Mouse (Mus musculus): ENCODE measurements around the gene Sphk2. TPM values are rescaled to one million over a fixed set of nuclear protein-coding genes. Genes with fewer than 3 reads are reported as not detected.

The Sphk2 gene
- polyA plus RNA-seq, 1 experiment from 2014 or later: 16.7 TPM

DNA sequence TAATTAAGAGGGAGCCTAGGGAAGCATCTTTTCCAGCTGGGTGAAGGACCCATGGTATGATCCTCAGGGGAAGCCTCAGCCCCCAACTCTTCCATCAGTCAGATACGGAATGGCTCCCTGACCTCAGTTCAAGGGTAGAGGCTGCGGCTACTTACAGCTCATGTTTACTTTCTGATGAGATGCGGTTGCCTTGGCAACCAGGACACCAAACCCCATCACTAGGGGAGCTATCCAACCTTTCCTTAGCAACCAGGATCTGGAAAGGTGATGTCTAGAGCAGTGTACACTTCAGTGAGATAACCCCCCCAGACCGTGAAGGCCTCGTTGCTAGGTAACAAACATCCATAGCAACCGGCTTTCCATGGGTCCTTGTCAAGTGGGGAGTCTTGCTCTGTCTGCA lies 8.8 kb downstream of the Sphk2 start:
- Histone ChIP-seq H3K4me3 (replicated peaks; ENCODE audit: low read length) (no peak overlapping the region), H3K9ac (no peak overlapping the region), H3K9me3 (ENCODE audit: control insufficient read depth, low read length) (no peaks in the 10 kb centered on the region), H3K4me2 (replicated peaks) (0 out of 2 replicates have a peak overlapping the region, but pooled peaks have one; percentile 13), H3K4me1 (replicated peaks; ENCODE audit: control insufficient read depth, insufficient read depth, low read length) (peaks cover 50% of the 10 kb centered on the region), H3K36me3 (replicated peaks; ENCODE audit: control insufficient read depth, insufficient read depth) (peaks cover 38% of the 10 kb centered on the region), H3K27ac (peak overlapping the region; percentile 43; the same call in 1 of the 2 replicates), H3K27me3 (ENCODE audit: control insufficient read depth, insufficient read depth, low read length) (no peaks in the 10 kb centered on the region)
- DNase-seq (ENCODE audit: low spot score): peak; percentile 63
- ATAC-seq (ENCODE audit: low FRiP score): no peak
- WGBS: 23% methylated on average over 6 of the region's 6 CpGs

DNA sequence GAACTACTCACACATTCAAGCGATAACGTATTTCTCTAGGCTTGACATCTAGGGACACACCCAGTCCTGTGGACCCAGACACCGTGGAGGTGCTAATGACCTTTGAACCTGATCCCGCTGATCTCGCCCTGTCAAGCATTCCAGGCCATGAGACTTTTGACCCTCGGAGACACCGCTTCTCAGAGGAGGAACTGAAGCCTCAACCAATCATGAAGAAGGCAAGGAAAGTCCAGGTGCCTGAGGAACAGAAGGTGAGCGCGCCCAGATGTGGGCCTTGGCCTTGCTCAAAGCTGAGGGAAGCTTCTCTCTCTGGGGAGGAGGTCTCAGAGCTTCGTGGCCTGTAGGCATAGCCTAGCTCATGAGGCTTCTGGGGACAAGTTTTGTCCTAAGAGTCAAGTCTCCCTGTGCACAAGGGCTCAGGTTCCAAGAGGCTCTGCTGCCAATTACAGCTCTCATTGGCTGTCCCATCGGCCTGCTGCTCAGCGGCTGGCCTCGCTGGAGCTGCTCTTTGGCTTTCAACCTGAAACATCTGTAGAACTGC lies 9.5 kb downstream of the Sphk2 start:
- no peak overlapping the region for H3K4me3 ChIP-seq (replicated peaks; ENCODE audit: low read length)
- H3K9ac ChIP-seq: no peak overlapping the region
- H3K36me3 ChIP-seq (replicated peaks; ENCODE audit: control insufficient read depth, insufficient read depth): peaks cover 36% of the 10 kb centered on the region
- DNase-seq (ENCODE audit: low spot score) (no peak), ATAC-seq (ENCODE audit: low FRiP score) (no peak)
- peak overlapping the region; percentile 43; the same call in 1 of the 2 replicates for H3K27ac ChIP-seq
- WGBS: 58% methylated on average over 13 of the region's 13 CpGs
- no peaks in the 10 kb centered on the region for H3K9me3 ChIP-seq (ENCODE audit: control insufficient read depth, low read length)
- H3K4me2 ChIP-seq (replicated peaks): peak overlapping the region; percentile 94; the same call in 1 of the 2 replicates
- no peaks in the 10 kb centered on the region for H3K27me3 ChIP-seq (ENCODE audit: control insufficient read depth, insufficient read depth, low read length)
- peaks cover 56% of the 10 kb centered on the region for H3K4me1 ChIP-seq (replicated peaks; ENCODE audit: control insufficient read depth, insufficient read depth, low read length)

DNA sequence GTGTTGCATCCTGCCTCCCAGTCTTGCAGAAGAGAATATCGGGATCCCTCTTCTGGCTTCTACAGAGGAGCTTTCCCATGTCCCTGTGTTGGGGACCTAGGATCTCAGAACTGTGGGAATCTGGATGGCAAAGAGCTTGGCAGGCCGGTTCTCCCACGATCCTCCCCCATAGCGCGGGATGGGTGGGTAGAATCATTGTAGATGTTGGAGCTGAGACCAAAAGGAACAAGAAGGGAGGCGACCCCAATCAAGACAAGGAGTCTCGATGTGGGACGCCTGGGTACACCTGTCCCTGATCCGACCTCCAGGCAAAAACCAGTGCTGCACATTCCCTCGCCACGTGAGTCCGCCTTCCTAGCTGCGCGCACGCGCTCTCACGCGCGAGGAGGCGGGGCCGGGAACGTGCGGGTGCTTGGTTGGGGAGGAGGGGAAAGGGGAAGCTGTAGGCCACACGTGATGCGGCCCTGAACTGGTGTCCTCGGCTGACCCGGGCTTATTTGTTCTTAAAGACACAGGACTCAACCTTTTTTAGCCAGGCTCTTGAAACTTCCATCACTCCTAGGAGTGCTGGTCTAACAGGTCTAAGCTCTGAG lies 10.3 kb downstream of the Sphk2 start:
- Histone ChIP-seq H3K9ac (peak overlapping the region; percentile 6; the same call in 1 of the 2 replicates), H3K27me3 (ENCODE audit: control insufficient read depth, insufficient read depth, low read length) (no peaks in the 10 kb centered on the region)

DNA sequence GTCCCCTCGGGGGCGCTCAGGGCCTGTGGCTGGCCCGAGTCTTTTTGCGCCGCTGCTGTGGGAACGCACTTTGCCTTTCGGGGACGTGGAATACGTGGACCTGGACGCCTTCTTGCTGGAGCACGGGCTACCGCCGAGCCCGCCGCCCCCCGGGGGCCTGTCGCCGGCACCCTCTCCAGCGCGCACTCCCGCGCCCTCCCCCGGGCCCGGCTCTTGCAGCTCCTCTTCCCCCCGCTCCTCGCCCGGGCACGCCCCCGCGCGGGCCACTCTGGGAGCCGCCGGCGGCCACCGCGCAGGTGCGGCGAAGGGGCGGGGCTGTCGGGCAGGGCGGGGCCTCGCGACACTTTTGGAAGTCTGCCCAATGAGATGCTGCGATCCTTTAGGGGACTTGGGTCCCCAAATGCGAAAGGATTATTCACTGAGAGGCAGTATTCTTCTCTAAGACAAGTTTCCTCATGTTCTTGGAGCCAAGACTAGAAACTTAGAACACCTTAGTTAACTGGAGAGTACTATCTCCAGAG lies 11.0 kb downstream of the Sphk2 start:
- H3K9ac ChIP-seq: peak overlapping the region; percentile 69
- peak overlapping the region; percentile 34 for H3K27ac ChIP-seq
- H3K4me1 ChIP-seq (replicated peaks; ENCODE audit: control insufficient read depth, insufficient read depth, low read length): peaks cover 59% of the 10 kb centered on the region
- no peaks in the 10 kb centered on the region for H3K9me3 ChIP-seq (ENCODE audit: control insufficient read depth, low read length)
- peak overlapping the region; percentile 52 for H3K4me3 ChIP-seq (replicated peaks; ENCODE audit: low read length)
- ATAC-seq (ENCODE audit: low FRiP score) (no peak), DNase-seq (ENCODE audit: low spot score) (peak; percentile 73)
- H3K27me3 ChIP-seq (ENCODE audit: control insufficient read depth, insufficient read depth, low read length): no peaks in the 10 kb centered on the region
- peak overlapping the region; percentile 94 for H3K4me2 ChIP-seq (replicated peaks)
- 0% methylated on average over 41 of the region's 45 CpGs for WGBS
- peaks cover 21% of the 10 kb centered on the region for H3K36me3 ChIP-seq (replicated peaks; ENCODE audit: control insufficient read depth, insufficient read depth)

More for the DNA sequence above, 10.3 kb downstream of the Sphk2 start:
- Histone ChIP-seq H3K4me1 (replicated peaks; ENCODE audit: control insufficient read depth, insufficient read depth, low read length) (peaks cover 59% of the 10 kb centered on the region), H3K27ac (peak overlapping the region; percentile 34), H3K4me2 (replicated peaks) (peak overlapping the region; percentile 94), H3K36me3 (replicated peaks; ENCODE audit: control insufficient read depth, insufficient read depth) (peaks cover 28% of the 10 kb centered on the region), H3K4me3 (replicated peaks; ENCODE audit: low read length) (peak overlapping the region; percentile 52), H3K9me3 (ENCODE audit: control insufficient read depth, low read length) (no peaks in the 10 kb centered on the region)
- DNase-seq (ENCODE audit: low spot score) (peak; percentile 82), ATAC-seq (ENCODE audit: low FRiP score) (no peak; the same call in 1 of the 2 replicates)
- whole genome bisulfite sequencing: under 1% methylated on average over 27 of the region's 27 CpGs

DNA sequence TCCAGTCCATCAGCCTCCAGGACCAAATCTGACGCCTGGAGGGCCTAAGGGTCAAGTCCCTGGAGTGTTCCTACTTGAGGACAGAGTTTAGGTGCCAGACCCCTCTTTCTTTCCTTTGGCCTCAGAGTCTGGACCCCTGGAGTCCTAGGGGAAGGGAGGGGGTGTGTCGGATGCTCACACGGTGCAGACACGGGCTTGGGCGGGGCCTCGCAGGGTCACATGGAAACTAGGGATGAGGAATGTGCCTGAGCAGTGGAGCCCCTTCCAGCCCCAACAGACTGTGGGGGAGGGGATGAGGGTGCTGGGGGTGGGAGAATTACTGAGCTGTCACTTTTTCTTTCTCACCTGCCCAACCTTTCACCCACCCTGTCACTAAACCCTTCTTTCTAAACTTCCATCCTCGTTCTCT lies 11.9 kb downstream of the Sphk2 start:
- 0% methylated on average over 7 of the region's 7 CpGs for WGBS
- Histone ChIP-seq H3K4me3 (replicated peaks; ENCODE audit: low read length) (peak overlapping the region; percentile 52), H3K9ac (peak overlapping the region; percentile 69), H3K27ac (no peak overlapping the region), H3K27me3 (ENCODE audit: control insufficient read depth, insufficient read depth, low read length) (no peaks in the 10 kb centered on the region), H3K9me3 (ENCODE audit: control insufficient read depth, low read length) (no peaks in the 10 kb centered on the region), H3K36me3 (replicated peaks; ENCODE audit: control insufficient read depth, insufficient read depth) (peaks cover 12% of the 10 kb centered on the region), H3K4me2 (replicated peaks) (peak overlapping the region; percentile 94), H3K4me1 (replicated peaks; ENCODE audit: control insufficient read depth, insufficient read depth, low read length) (peaks cover 68% of the 10 kb centered on the region)
- ATAC-seq (ENCODE audit: low FRiP score): no peak
- DNase-seq (ENCODE audit: low spot score): no peak

DNA sequence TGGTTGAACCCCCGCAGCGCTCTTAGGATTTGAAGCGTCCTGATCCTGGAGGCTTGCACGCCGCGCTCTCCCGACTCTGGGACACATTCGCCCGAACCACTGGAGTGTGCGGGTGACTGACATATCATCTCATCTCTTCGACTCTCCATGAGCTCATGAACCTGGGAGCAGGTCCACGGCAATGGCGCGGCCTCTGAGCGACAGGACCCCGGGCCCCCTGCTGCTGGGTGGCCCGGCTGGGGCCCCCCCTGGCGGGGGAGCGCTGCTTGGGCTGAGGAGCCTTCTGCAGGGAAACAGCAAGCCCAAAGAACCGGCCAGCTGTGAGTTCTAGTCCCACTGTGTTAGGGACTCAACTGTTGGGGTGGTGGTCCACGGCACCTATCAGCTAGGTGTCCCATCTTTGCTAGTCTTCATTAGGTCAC lies 12.3 kb downstream of the Sphk2 start:
- 0% methylated on average over 21 of the region's 21 CpGs for WGBS

DNA sequence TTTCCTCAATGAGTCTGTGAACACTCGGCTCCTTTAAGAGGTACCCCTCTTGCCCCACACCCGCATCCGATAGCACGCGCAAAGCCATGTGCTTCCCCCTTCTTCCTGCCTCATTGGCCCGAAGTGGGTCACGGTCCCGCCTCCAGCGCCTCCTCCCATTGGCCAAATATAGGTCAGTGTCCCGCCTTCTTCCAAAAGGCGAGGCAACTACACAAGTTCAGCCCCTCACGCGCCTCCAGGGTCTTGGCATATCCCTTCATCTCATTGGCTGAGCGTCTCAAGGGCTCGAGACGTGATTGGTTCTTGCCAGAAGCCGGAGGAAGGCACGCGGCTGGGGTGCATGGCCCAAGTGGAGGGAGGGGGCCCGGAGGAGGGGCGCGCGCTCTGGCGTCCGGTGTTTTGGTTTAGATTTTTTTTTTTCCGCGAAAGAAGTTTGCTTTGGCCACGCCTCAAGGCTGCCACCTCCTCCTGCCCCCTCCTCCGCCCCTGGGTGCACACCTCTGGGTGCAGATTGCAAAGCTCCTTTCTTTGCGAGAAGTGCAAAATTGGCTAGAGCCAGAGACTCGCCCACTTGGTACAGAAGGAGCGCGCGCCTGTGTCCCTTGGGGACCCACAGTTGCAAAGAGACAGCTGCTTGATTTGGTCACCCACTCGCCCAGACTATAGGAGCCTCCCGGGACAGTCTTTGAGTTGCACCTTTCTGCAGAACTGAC lies 12.9 kb downstream of the Sphk2 start, which contains the start of gene Dbp:
Dbp (plus strand) TSS at position 359 of the 713 bp plus-strand sequence.
- peak within 1 kb of the TSS; percentile 52 for H3K4me3 ChIP-seq (replicated peaks; ENCODE audit: low read length)
- ATAC-seq (ENCODE audit: low FRiP score) (peak; percentile 88), DNase-seq (ENCODE audit: low spot score) (peak; percentile 97)
- H3K9ac ChIP-seq: peak within 1 kb of the TSS; percentile 53
- peak within 1 kb of the TSS; percentile 81 for H3K27ac ChIP-seq
- peak within 1 kb of the TSS; percentile 94 for H3K4me2 ChIP-seq (replicated peaks)
- WGBS: under 1% methylated on average over 36 of the region's 36 CpGs
- no peaks in the 10 kb centered on the region for H3K9me3 ChIP-seq (ENCODE audit: control insufficient read depth, low read length)
- 0 out of 2 replicates have a peak, but pooled peaks cover 2% of the 10 kb centered on the region for H3K36me3 ChIP-seq (replicated peaks; ENCODE audit: control insufficient read depth, insufficient read depth)
- H3K27me3 ChIP-seq (ENCODE audit: control insufficient read depth, insufficient read depth, low read length): no peaks in the 10 kb centered on the region
- H3K4me1 ChIP-seq (replicated peaks; ENCODE audit: control insufficient read depth, insufficient read depth, low read length): peaks cover 65% of the 10 kb centered on the region

More for the DNA sequence above, 12.3 kb downstream of the Sphk2 start:
- DNase-seq (ENCODE audit: low spot score) (no peak), ATAC-seq (ENCODE audit: low FRiP score) (no peak)
- H3K4me3 ChIP-seq (replicated peaks; ENCODE audit: low read length): peak overlapping the region; percentile 52
- peak overlapping the region; percentile 94 for H3K4me2 ChIP-seq (replicated peaks)
- peaks cover 68% of the 10 kb centered on the region for H3K4me1 ChIP-seq (replicated peaks; ENCODE audit: control insufficient read depth, insufficient read depth, low read length)
- no peaks in the 10 kb centered on the region for H3K27me3 ChIP-seq (ENCODE audit: control insufficient read depth, insufficient read depth, low read length)
- peaks cover 8% of the 10 kb centered on the region for H3K36me3 ChIP-seq (replicated peaks; ENCODE audit: control insufficient read depth, insufficient read depth)
- H3K9ac ChIP-seq: peak overlapping the region; percentile 44
- peak overlapping the region; percentile 15; the same call in 1 of the 2 replicates for H3K27ac ChIP-seq
- H3K9me3 ChIP-seq (ENCODE audit: control insufficient read depth, low read length): no peaks in the 10 kb centered on the region

DNA sequence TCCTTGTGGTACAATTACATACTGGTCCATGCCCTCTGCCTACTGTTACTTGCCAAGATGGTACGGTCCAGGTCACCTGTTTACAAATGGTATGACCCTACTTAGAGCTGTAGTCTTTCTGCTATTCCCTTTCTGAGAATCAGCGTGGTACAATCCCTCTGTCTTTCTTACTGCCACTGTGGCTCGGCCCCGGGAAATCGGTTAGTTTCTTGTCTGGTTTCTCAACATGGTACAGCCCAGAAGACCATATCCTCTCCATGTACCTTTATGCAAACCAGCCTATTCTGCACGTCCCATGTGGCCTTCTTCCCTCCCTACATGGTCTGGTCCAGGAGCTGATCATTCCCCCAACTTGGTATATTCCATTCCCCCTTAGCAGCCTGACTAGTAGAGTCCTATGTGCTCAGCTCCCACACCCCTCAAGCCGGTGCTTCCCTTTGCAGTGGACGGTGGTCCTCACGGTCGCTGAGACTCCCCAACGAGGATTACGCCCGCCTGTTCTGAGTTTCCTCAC lies 13.7 kb downstream of the Sphk2 start:
- Histone ChIP-seq H3K27ac (peak overlapping the region; percentile 81), H3K9me3 (ENCODE audit: control insufficient read depth, low read length) (no peaks in the 10 kb centered on the region), H3K27me3 (ENCODE audit: control insufficient read depth, insufficient read depth, low read length) (peaks cover 3% of the 10 kb centered on the region; the same call in 1 of the 2 replicates), H3K4me1 (replicated peaks; ENCODE audit: control insufficient read depth, insufficient read depth, low read length) (peaks cover 58% of the 10 kb centered on the region), H3K4me3 (replicated peaks; ENCODE audit: low read length) (peak overlapping the region; percentile 52), H3K4me2 (replicated peaks) (peak overlapping the region; percentile 94), H3K36me3 (replicated peaks; ENCODE audit: control insufficient read depth, insufficient read depth) (no peaks in the 10 kb centered on the region), H3K9ac (peak overlapping the region; percentile 53)
- DNase-seq (ENCODE audit: low spot score) (peak; percentile 80), ATAC-seq (ENCODE audit: low FRiP score) (peak; percentile 61)
- under 1% methylated on average over 13 of the region's 13 CpGs for WGBS

All from hindbrain, embryonic 14.5 days (tissue).